Mouse (Mus musculus) inflammation-experienced regulatory T-cells, adult 6 months (primary cell): ENCODE measurements around the gene Gm3424. TPM values are rescaled to one million over a fixed set of nuclear protein-coding genes. Genes with fewer than 3 reads are reported as not detected.
"Not testable (repeated sequence)": the region's sequence is repeated elsewhere in the genome, so short reads cannot be mapped to it uniquely, and the experiment has no call there.

Experiments
- ATAC-seq: one replicate; pipeline ENCODE4 v1.8.0; 2017
- polyA plus RNA-seq, 3 experiments: library from polyadenylated mRNA; unstranded; fragments of 100-300 nt; shearing (Covaris generic); gene quantifications; one replicate each; pipeline ENCODE4 v1.2.1; 2017

The Gm3424 gene
- not detected for polyA plus RNA-seq

- ATAC-seq: not testable (repeated sequence)
Measured at GRCm38 (mm10) chr14:5830229-5830628, at the start of gene Gm3424. TSS of gene Gm3424 (minus strand) at chr14:5830329.

GRCm38 (mm10) chr14:5879791-5880190, 49.7 kb upstream of the Gm3424 start:
- ATAC-seq: not testable (repeated sequence)

GRCm38 (mm10) chr14:5879136-5879535, 49.0 kb upstream of the Gm3424 start:
- ATAC-seq: not testable (repeated sequence)

- ATAC-seq: not testable (repeated sequence)
Measured at GRCm38 (mm10) chr14:5855911-5856310, 25.8 kb upstream of the Gm3424 start.

- not testable (repeated sequence) for ATAC-seq
Measured at GRCm38 (mm10) chr14:5812699-5813356, 17.3 kb downstream of the Gm3424 start.

- not testable (repeated sequence) for ATAC-seq
Measured at GRCm38 (mm10) chr14:5807882-5808281, 22.2 kb downstream of the Gm3424 start, which contains the start of gene Gm3383. TSS of gene Gm3383 (minus strand) at chr14:5807982.

Other genes starting within 250 kb of the Gm3424 start
- gene Gm8265, start 197.3 kb downstream of the Gm3424 start, polyA plus RNA-seq: not detected
- gene Gm9603, start 142.9 kb downstream of the Gm3424 start, polyA plus RNA-seq: not detected
- gene Gm3373, start 88.8 kb downstream of the Gm3424 start, polyA plus RNA-seq: 1 to 10 TPM in 2 of 3 experiments, under 1 TPM in 1; 0.93 to 2.7 (median 1.2) TPM
- gene Gm3383, start 22.3 kb downstream of the Gm3424 start, polyA plus RNA-seq: 10 to 100 TPM in 2 of 3 experiments, 1 to 10 TPM in 1; 2.7 to 14.0 (median 10.3) TPM
- gene Gm8237, start 50.1 kb upstream of the Gm3424 start, polyA plus RNA-seq: 1 to 10 TPM; 1.3 to 4.5 (median 1.4) TPM
- gene Gm3248, start 131.4 kb upstream of the Gm3424 start, polyA plus RNA-seq: 1 to 10 TPM; 2.3 to 5.4 (median 2.7) TPM
- gene Gm3453, start 148.8 kb upstream of the Gm3424 start, polyA plus RNA-seq: not detected
- gene Gm6337, start 227.9 kb upstream of the Gm3424 start, polyA plus RNA-seq: not detected